Mouse (Mus musculus) heart, adult 2 months (tissue): Measurements from ENCODE around the gene Tspoap1. TPM values are rescaled to one million over a fixed set of nuclear protein-coding genes. Genes with fewer than 3 reads are reported as not detected.

Experiments
- DNase-seq, 2 experiments: peaks; one replicate each; pipeline ENCODE4 v3.0.0; 2021
- H3K27ac ChIP-seq: fragments of 200-600 bp; 2 replicates; pipeline ENCODE4 v1.8.1; 2022
- H3K27me3 ChIP-seq: fragments of 200-500 bp; 2 replicates; pipeline ENCODE4 v1.6.1; 2012; ENCODE audit warnings: mild to moderate bottlenecking, low read length, inconsistent platforms, mixed read lengths; ENCODE audit not compliant: control insufficient read depth, insufficient read depth
- H3K36me3 ChIP-seq: fragments of 200-500 bp; 2 replicates; pipeline ENCODE4 v1.6.1; 2012; ENCODE audit warnings: low read length, inconsistent platforms; ENCODE audit not compliant: control insufficient read depth, insufficient read depth
- H3K4me1 ChIP-seq: fragments of 200-500 bp; 2 replicates; pipeline ENCODE4 v1.6.1; 2011; ENCODE audit warnings: low read length; ENCODE audit not compliant: control insufficient read depth, insufficient read depth
- H3K4me3 ChIP-seq: fragments of 200-600 bp; 2 replicates; pipeline ENCODE4 v1.8.1; 2022
- H3K79me2 ChIP-seq: fragments of 200-500 bp; replicated peaks from 2 replicates; pipeline ENCODE4 v1.6.1; 2012; ENCODE audit warnings: mild to moderate bottlenecking, inconsistent platforms, low read length, moderate library complexity, mixed read lengths; ENCODE audit not compliant: control insufficient read depth, insufficient read depth
- H3K9ac ChIP-seq: fragments of 200-500 bp; 2 replicates; pipeline ENCODE4 v1.6.1; 2012; ENCODE audit warnings: low read depth, mild to moderate bottlenecking, control low read depth, inconsistent platforms, low read length, mixed read lengths
- CTCF ChIP-seq: fragments of 200-600 bp; IDR thresholded peaks from 2 replicates; pipeline ENCODE4 v1.8.1; 2022; ENCODE audit warnings: antibody characterized with exemption, mild to moderate bottlenecking, moderate library complexity
- EP300 ChIP-seq: fragments of 200-500 bp; IDR thresholded peaks from 2 replicates; pipeline ENCODE4 v1.6.1; 2011; ENCODE audit warnings: low read depth, low read length, control low read depth; ENCODE audit not compliant: insufficient read depth
- POLR2A ChIP-seq: fragments of 200-500 bp; IDR thresholded peaks from 2 replicates; pipeline ENCODE4 v1.6.1; 2011; ENCODE audit warnings: mild to moderate bottlenecking, low read depth, low read length, control low read depth; ENCODE audit not compliant: insufficient read depth
- WGBS: fragments of 180-500 bp; shearing (Covaris S2); methylation state at CpG from one replicate; pipeline ENCODE4 v1.1.7; 2018; 5-methylcytosine and 5-hydroxymethylcytosine counted together
- intact Hi-C: fragments of 180-260 bp; cut with DNase I; formaldehyde crosslinking; loops from one replicate; pipeline ENCODE4 v1.15.1; 2025
- polyA plus RNA-seq: library from polyadenylated mRNA; depleted of rRNA; stranded (reverse); fragments of >200 nt; gene quantifications from 2 replicates; pipeline ENCODE4 v1.2.3, GENCODE M21; 2012
- total RNA-seq, 2 experiments: library from RNA; stranded (reverse); gene quantifications; 2 replicates each; pipeline ENCODE4 v1.2.3; 2021

Tspoap1 gene
- total and polyA plus RNA-seq, 3 experiments = 0.66 TPM; not detected in 2

- H3K4me1 ChIP-seq = no peaks in the 10 kb centered on the region
- no peaks in the 10 kb centered on the region for H3K79me2 ChIP-seq
- H3K27me3 ChIP-seq = no peaks in the 10 kb centered on the region; the same call in 1 of the 2 replicates
- no peaks in the 10 kb centered on the region for H3K36me3 ChIP-seq
- H3K27ac ChIP-seq = no peak overlapping the region
- DNase-seq = no peak
- no peak for TF ChIP-seq POLR2A
- no peak for TF ChIP-seq EP300
- no peak for TF ChIP-seq CTCF
- intact Hi-C loops = no loop called here
- WGBS = 58% methylated on average over 18 of the region's 18 CpGs
- H3K9ac ChIP-seq = no peak overlapping the region
- no peak overlapping the region for H3K4me3 ChIP-seq
Observed at GRCm38 (mm10) chr11:87728850-87729592, 31.3 kb upstream of the Tspoap1 start.

GRCm38 (mm10) chr11:87729593-87730185 lies 30.7 kb upstream of the Tspoap1 start:
- TF ChIP-seq EP300 = no peak
- H3K27ac ChIP-seq = no peak overlapping the region
- no peak overlapping the region for H3K9ac ChIP-seq
- H3K4me3 ChIP-seq = no peak overlapping the region
- no peaks in the 10 kb centered on the region for H3K36me3 ChIP-seq
- H3K79me2 ChIP-seq = no peaks in the 10 kb centered on the region
- no peaks in the 10 kb centered on the region; the same call in 1 of the 2 replicates for H3K27me3 ChIP-seq
- 68% methylated on average over 13 of the region's 13 CpGs for WGBS
- DNase-seq = no peak
- intact Hi-C loops = no loop called here
- H3K4me1 ChIP-seq = no peaks in the 10 kb centered on the region

GRCm38 (mm10) chr11:87730652-87731310 lies 29.6 kb upstream of the Tspoap1 start:
- no peak for DNase-seq
- Histone ChIP-seq H3K27ac (no peak overlapping the region), H3K9ac (no peak overlapping the region), H3K4me1 (no peaks in the 10 kb centered on the region), H3K4me3 (no peak overlapping the region), H3K27me3 (no peaks in the 10 kb centered on the region; the same call in 1 of the 2 replicates), H3K79me2 (no peaks in the 10 kb centered on the region), H3K36me3 (no peaks in the 10 kb centered on the region)
- intact Hi-C loops = no loop called here
- WGBS = 74% methylated on average over 10 of the region's 10 CpGs
- TF ChIP-seq CTCF = no peak
- no peak for TF ChIP-seq EP300
- no peak for TF ChIP-seq POLR2A

DNA sequence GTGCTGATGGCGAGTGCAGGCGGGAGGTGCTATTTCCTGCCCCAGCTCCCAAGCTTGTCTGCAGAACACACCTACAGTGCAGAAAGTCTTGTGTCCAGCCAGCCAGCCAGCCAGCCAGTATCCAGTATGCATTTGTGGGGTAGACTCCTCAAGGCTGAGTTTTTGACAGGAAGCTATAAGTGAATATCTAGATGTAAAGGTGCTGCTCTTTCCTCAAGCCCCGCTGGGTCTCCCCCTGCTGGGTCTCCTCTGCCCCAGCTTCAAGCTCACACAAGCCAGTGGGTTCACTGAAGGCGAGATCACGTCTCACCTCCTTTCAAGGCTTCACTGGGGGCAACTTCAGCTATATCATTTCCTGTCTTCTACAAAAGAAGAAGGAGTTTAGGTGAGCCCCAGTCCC lies 26.0 kb upstream of the Tspoap1 start:
- Histone ChIP-seq H3K4me3 (no peak overlapping the region), H3K4me1 (no peaks in the 10 kb centered on the region), H3K79me2 (no peaks in the 10 kb centered on the region), H3K36me3 (no peaks in the 10 kb centered on the region), H3K27me3 (no peaks in the 10 kb centered on the region; the same call in 1 of the 2 replicates), H3K9ac (no peak overlapping the region), H3K27ac (no peak overlapping the region)
- intact Hi-C loops = no loop called here
- WGBS = 39% methylated on average over 5 of the region's 5 CpGs
- no peak for DNase-seq
- TF ChIP-seq CTCF = no peak

GRCm38 (mm10) chr11:87735691-87736090 lies 24.6 kb upstream of the Tspoap1 start:
- Histone ChIP-seq H3K27ac (no peak overlapping the region), H3K79me2 (no peaks in the 10 kb centered on the region), H3K4me1 (no peaks in the 10 kb centered on the region), H3K27me3 (no peaks in the 10 kb centered on the region; the same call in 1 of the 2 replicates), H3K9ac (no peak overlapping the region), H3K36me3 (no peaks in the 10 kb centered on the region), H3K4me3 (no peak overlapping the region)
- no peak for DNase-seq
- TF ChIP-seq CTCF (no peak), EP300 (no peak), POLR2A (no peak)
- 81% methylated on average over 6 of the region's 6 CpGs for WGBS
- intact Hi-C loops = loop anchor here (5.0 kb wide), 1 partner anchor 138 kb away; no protein-coding TSS in a partner anchor

DNA sequence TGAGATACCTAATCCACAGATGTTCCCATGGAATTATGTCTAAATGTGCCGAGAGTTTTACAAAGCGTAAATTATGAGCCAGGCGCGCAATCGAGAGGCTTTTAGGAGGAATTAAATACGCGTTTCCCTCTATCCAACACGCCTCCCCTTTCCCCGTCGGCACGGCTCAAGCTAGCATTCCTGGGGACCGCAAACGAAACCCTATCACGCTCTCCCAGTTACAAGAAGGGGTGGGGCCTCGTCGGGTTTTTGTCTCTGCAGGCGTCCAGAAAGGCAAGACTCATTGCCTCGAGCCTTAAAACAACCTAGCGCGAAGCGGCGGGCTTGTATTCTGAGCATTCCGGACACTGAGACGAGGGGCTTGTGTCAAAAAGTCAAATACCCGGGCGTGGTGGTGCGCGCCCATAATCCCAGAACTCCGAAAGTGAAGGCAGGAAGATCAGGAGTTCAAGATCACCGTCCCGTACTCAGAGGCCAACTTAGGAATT lies 23.6 kb upstream of the Tspoap1 start:
- peak; percentile 67 to 69 for DNase-seq
- peak overlapping the region; percentile 61 for H3K9ac ChIP-seq
- no peak for TF ChIP-seq CTCF
- no peak for TF ChIP-seq POLR2A
- TF ChIP-seq EP300 = no peak
- intact Hi-C loops = loop anchor here (5.0 kb wide), 1 partner anchor 139 kb away; no protein-coding TSS in a partner anchor
- H3K4me1 ChIP-seq = no peaks in the 10 kb centered on the region
- peak overlapping the region; percentile 68 for H3K4me3 ChIP-seq
- under 1% methylated on average over 31 of the region's 31 CpGs for WGBS
- no peaks in the 10 kb centered on the region for H3K36me3 ChIP-seq
- H3K27me3 ChIP-seq = no peaks in the 10 kb centered on the region; the same call in 1 of the 2 replicates
- H3K79me2 ChIP-seq = no peaks in the 10 kb centered on the region
- H3K27ac ChIP-seq = peak overlapping the region; percentile 82
